Mouse (Mus musculus): ENCODE results near the gene Nmral1.

GRCm38 (mm10) chr16:4674091-4674490 is 45.1 kb downstream of the Nmral1 start:
- TF ChIP-seq CTCF (IDR thresholded peaks at IDR 0.05) (no peak), POLR2A (IDR thresholded peaks at IDR 0.05; ENCODE audit: insufficient read depth, low read depth, low read length) (no peak)

Data from heart, adult 2 months (tissue).